Mouse (Mus musculus) testis, adult 2 months (tissue): Measurements from ENCODE around the gene Hoxa10.

ENCODE experiments used
- CTCF ChIP-seq: fragments of 200-500 bp; IDR thresholded peaks from 2 replicates; pipeline ENCODE4 v1.5.1; 2012; ENCODE audit warnings: low read depth, mild to moderate bottlenecking, inconsistent platforms, low read length, moderate library complexity; ENCODE audit not compliant: control insufficient read depth, insufficient read depth, insufficient replicate concordance
- POLR2A ChIP-seq: fragments of 200-500 bp; IDR thresholded peaks from 2 replicates; pipeline ENCODE4 v1.6.1; 2012; ENCODE audit warnings: low read depth, mild to moderate bottlenecking, inconsistent platforms, low read length, moderate library complexity; ENCODE audit not compliant: control insufficient read depth

GRCm38 (mm10) chr6:52243681-52244121 lies 3.0 kb upstream of the Hoxa10 start:
- no peak for TF ChIP-seq CTCF
- no peak for TF ChIP-seq POLR2A
